Mouse (Mus musculus): ENCODE data around the gene Vmn1r54.
"Not testable (repeated sequence)": the region's sequence is repeated elsewhere in the genome, so short reads cannot be mapped to it uniquely, and the experiment has no call there.

Vmn1r54 gene

DNA sequence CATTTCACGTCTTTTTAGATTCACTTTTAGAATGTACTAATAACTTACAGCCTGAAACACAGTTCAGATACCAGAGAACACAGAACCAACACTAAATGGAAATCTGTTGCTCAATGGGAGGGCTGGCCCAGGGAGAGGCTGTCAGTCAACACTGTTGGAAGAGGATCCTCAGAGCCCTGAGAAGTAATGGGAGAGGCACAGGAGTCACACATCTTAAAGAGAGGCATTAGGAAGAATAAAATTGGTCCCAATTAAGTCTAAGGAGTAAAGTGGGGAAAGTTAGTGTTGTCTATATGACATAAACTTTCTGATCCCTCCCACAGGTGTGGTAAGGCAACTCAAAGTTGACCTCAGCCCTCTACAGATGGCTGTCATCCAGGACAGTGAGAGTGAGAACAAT lies at the start of gene Vmn1r54:
Gene Vmn1r54 (plus strand): TSS at position 301 of the 400 bp plus-strand sequence.
- no peak for DNase-seq (ENCODE audit: inconsistent age in 2 of 2, low spot score in 1 of 2)

DNA sequence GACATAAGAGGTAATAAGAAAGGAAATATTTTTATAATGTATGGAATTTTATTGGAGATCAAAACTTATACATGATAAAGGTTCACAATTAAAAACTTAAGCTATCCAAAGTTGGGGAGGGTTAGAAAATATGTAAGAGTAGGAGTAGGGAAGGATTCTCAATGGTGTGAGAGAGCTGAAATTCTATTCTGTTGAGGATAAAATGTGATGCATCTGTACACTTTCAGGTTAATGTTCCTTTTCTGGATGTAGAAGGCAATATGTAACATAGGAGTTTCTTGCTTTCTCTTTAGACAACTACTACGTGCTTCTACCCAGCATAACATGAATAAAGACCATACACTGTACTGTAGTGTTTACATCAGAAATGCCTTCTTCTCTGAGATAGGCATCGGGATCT lies 43.6 kb upstream of the Vmn1r54 start, which contains the start of gene V1ra8:
Gene V1ra8 (plus strand): TSS at position 301 of the 400 bp plus-strand sequence.
- not testable (repeated sequence) for DNase-seq (ENCODE audit: inconsistent age in 2 of 2, low spot score in 1 of 2)

DNA sequence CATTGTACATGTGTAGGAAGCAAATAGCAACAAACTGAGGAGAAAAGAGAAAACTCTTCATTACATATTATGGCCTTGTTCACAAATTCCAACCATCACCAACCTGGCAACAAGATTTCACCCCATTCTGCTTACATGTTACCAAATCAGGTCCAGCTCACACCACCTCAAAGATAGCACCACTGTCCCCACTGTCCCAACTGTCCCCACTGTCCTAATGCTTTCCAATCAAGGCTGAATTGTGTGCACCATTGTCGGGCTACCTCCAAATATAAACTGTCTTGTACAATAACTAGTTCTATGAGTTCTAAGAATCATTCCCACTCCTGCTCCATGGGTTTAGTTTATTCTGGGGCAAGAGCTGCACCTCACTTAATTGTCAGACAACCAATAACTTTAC lies 21.8 kb upstream of the Vmn1r54 start, which contains the start of gene Vmn1r53:
Gene Vmn1r53 (minus strand): TSS at position 101 of the 400 bp plus-strand sequence.
- DNase-seq (ENCODE audit: inconsistent age in 2 of 2, low spot score in 1 of 2), result no peak

DNA sequence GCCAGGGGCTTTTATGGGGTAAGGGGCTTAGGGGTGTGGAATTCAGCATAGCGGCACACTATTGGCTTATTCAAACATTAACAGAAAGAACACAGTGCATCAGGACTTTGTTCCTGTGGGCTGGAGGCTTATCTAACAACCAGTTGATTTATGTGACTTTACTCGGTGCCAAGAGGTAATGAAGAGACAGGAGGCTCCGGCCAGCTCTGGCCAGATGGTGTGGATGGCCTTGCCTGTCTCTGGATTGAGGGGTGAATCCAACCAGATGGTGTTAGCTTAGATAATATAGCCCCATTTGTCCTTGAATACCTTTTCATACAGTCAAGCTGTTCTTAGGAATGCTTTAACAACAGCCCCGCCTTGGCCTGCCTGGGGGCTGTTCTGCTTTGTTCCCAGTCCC lies 14.0 kb upstream of the Vmn1r54 start:
- DNase-seq (ENCODE audit: inconsistent age in 2 of 2, low spot score in 1 of 2), result not testable (repeated sequence)

DNA sequence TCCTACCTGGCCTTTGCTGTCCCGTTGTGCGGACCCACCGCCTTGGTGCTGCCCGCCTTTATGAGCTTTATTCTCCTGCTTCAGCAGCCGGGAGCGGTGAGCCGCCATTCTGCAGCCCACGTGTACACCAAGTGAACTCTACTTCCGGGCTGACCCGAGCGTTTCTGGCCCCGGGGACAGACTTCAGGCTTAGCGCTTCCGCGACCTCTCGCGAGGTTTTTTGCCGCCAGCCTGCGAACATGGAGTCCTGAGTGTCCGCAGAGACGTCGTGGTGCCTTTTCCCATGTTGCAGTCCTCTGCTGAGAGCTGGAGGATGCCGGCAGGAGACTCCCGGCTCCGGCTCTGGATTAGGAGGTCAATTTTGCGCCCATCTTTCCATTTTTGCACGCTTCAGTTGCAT lies 13.4 kb upstream of the Vmn1r54 start:
- DNase-seq (ENCODE audit: inconsistent age in 2 of 2, low spot score in 1 of 2), result no peak

DNA sequence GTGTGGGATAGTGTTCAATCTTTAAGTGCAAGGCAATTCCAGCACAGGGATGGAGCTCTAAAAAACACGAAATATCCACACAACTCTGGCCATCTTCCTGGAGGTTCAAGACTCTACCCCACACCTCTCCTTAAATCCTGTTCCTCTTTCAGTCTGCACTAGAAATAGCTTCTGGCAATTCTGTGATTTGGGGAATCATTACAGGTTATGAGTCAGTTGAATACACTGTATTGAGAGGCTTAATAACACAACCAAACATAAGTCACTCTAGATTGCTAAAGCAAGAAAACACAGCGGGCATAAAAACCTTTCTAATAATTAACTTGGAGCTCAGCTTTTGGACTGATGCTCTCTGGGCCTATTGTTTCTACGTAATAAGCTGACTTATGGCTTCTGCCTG lies 2.1 kb upstream of the Vmn1r54 start:
- DNase-seq (ENCODE audit: inconsistent age in 2 of 2, low spot score in 1 of 2), result no peak

DNA sequence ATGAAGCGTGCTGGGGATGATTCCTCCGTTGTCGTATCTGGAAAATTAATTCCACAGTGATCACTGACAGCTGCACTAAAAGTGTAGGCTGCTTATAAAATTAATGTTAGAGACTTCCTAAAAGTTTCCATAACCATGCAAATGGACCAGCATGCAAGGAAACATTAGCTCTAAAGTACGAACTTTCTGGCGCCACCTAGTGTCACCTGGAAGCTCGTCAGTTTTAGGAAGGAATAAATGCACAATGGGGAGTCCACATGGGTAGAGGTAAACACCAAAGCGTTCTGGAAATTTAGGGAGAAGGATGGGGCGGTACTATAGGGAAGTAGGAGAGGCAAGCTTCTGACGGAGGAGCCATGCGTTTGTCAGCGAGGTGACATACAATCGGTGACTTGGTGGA lies 42.2 kb downstream of the Vmn1r54 start:
- peak in 1 of 2 experiments; percentile 66 for DNase-seq (ENCODE audit: inconsistent age in 2 of 2, low spot score in 1 of 2)

DNA sequence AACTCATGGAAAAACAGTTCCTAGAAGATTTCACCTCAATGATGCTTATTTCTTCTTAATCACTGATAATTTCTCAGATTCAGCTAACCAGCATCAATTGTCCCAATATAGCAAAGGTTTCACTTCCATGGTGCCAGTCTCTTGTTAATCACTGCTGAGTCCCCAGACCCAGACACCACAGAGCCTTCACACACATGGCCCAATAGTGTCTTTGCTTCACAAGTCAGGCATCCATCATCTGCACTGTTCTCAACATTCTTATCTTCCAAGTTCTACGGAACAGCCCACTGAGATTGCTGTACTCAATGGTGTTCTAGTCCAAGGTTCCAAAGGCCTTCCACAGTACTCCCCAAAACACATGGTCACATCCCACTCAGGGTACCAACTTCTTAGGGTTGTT lies 54.8 kb downstream of the Vmn1r54 start, which contains the start of gene BC048671:
Gene BC048671 (plus strand): TSS at position 301 of the 400 bp plus-strand sequence.
- DNase-seq (ENCODE audit: inconsistent age in 2 of 2, low spot score in 1 of 2), result no peak

DNA sequence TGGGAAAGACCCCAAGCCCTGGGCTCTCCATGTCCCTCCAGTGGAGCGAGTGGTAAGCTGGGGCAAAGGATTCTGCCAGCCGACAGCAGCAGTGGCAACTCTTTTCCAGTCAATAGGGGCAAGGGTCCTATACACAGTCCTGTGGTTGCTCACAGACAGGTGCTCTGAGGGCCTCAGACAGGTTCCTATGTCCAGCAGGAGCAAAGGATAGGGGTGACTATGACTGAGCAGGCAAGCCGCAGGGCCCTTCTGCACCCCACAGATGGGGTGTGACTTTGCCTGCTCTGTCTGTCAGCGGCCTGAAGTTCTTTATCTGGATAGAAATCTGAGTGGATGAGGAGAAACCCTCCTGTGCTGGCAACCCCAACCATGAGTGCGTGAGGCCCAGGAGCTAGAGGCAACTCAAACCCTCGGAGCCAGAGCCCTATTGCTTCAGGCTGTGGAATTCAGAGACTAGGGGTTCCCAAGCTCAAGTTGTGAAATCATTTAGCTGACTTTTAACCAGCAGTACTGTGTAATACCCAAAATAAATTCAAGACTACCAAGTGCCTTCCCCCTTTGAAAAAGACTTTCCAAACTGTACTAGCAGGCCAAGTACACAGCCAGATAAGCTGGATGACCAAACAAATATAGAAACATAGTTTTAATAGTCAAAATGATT lies 60.3 kb downstream of the Vmn1r54 start:
- no peak for DNase-seq (ENCODE audit: inconsistent age in 2 of 2, low spot score in 1 of 2)

DNA sequence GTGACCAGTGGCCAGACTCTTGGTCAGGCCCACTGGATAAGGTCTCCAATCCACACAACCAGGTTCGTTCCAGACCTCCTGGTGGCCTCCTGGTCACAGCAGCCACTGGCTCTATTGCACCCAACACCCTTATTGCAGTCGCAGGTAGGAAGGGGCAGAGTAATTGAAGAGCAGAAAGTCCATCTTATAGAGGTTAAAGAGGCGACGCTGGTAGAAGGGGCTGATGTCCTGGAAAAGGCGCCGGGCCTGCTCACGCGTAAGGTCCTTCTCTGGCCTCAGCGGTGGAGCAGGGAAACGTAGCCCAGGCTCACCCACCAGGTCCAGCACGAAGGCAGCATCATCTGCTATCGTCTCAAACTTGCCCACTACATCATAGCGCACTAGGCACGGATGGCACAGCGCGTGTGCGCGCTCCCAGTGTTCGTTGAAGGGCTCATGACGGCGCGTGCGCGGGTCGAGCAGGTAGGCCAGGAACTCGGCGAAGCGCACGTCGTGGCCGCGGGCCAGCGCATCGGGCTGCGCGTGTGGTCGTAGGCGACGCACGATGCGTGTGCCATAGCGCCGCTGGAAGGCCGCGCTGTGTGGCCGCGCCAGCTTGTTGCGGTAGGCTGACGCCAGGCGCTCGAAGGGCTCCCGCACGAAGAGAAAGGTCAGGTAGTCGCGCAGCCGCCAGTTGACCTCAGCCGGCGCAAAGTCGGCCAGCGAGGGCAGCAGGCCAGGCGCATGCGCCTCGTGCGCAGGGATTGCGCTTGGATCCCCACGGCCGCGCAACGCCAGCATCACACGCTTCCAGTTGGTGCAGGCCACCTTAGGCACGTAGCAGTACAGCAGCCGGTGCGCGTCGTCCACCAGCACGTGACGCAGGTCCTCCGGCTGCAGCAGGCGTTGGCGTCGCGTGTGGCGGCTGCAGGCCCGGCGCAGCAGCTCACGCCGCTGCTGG lies 63.0 kb downstream of the Vmn1r54 start:
- DNase-seq (ENCODE audit: inconsistent age in 2 of 2, low spot score in 1 of 2), result no peak

DNA sequence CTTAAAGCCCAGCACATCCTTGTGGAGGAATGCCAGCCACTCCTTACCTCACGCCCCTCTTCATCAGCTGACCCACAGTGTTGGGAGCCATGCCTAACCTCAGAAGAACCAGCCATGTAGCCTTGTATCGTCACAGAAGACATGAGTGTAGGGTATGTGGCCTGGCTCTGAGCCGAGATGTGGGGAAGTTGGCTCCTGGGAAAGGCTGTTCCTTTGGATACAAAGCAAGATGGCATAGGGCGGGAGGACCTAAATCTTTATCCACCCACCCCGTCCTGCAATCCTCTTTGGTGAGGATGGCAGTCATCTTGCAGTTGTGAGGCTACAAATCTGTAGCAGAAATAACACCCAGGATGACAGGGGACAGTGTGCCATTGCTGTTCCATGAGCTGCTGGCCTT lies 69.9 kb downstream of the Vmn1r54 start:
- DNase-seq (ENCODE audit: inconsistent age in 2 of 2, low spot score in 1 of 2), result no peak

DNA sequence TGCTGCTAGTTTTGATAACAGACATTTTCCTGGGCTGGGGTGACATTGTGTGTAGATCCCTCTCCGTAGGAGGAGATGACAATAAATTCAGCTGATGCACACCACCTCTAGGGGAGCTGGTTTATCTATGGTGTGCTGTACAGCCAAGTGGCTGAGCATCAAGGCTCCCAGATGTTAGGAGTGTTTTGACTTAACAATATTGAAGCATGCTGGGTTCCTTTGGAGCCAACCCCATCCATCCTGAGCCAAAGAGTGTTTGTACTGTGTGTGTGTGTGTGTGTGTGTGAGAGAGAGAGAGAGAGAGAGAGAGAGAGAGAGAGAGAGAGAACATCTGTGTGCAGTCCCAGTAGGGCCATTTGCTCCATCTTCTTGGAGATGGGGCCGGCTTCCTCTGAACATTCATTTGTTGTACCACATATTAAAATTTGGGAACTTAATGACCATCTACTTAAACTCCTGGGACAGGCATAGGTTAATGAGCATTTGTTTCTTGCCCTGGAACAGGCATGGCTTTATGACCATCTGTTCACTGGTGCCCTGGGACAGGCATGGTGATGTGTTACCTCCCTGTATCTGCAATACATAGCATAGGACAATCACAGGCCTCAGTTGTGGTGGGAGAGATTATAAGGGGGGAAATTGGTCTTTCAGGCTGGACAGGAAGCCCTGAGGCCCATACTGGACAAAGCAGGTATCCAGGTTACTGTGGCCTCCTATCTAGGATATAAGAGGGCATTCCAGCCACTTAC lies 71.6 kb downstream of the Vmn1r54 start:
- no peak for DNase-seq (ENCODE audit: inconsistent age in 2 of 2, low spot score in 1 of 2)

DNA sequence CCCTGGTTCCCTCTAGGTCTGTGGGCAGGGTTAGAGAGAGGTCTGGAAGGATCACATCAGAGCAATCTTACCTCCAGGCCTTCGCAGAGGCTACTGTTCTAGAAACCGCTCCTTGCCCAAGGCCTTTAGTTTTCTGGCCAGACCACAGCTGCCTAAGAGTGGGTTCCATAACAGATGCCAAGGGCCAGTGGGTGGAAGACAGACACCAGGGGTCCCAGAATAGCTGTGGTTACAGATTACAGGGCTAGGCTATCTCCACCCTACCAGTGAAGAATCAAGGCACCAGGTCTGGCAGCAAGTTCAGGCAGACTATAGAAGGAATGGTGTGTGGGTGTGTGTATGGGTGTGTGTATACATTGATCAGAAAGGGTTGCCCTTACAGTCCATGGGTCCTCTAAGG lies 72.9 kb downstream of the Vmn1r54 start:
- DNase-seq (ENCODE audit: inconsistent age in 2 of 2, low spot score in 1 of 2), result no peak

DNA sequence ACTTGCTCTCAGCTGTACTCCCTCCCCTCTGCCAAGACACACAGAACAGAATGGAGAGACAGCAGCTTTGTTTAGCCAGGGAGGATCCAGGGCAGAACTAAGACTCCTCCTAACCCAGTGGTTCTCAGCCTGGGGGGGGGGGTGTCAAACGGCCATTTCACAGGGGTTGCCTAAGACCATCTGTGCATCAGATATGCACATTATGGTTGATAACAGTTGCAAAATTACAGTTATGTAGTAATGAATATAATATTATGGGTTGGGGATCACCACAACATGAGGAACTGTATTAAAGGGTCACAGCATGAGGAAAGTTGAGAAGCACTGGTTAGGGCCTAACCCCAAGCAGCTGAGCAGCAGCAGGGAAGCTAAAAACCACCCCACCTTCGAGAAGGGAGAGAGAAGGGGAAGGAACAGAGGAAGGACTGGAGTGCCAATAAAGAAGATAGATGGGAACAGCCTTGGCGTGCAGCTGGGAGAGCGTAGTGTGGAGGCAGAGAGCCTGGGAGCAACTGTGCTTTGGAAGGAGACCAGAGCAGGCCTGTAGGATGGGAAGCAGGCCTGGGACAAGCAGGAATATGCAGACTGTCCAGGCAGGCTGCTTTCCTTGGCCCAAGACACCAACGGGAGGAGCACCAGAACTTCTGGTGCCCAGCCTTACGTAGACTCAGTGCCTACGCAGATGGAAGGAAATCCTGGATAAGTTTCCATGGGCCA lies 73.5 kb downstream of the Vmn1r54 start:
- DNase-seq (ENCODE audit: inconsistent age in 2 of 2, low spot score in 1 of 2), result no peak

DNA sequence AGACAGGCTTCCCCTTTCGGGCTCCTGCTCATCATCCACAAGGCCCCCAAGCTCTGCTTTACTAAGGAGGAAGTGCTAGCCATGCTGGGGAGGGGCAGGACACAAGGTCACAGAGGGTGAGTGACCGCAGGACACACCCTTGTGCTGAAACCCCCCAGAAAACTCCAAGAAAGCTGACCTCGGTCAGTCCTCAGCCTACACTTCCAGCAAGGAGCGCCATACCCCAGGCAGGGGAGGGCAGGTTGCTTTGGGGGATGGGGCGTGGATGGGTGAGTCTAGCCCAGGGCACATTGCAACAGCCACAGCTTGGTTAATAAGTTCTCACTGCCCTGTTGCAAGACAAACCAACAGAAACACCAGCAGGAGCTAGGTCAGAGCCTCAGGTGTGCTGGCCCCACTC lies 74.3 kb downstream of the Vmn1r54 start:
- DNase-seq (ENCODE audit: inconsistent age in 2 of 2, low spot score in 1 of 2), result no peak
